Mouse (Mus musculus) MEL (cell line): Measurements from ENCODE around the gene Gm20388. TPM values are rescaled to one million over a fixed set of nuclear protein-coding genes. Genes with fewer than 3 reads are reported as not detected.

Source experiments
- DNase-seq: peaks from one replicate; pipeline ENCODE4 v3.0.0; 2011; ENCODE audit warnings: low read depth, low spot score
- H3K27ac ChIP-seq: 2 replicates; pipeline ENCODE4 v1.5.1; 2012; ENCODE audit warnings: low read depth, mild to moderate bottlenecking, control low read depth, low read length, moderate library complexity; ENCODE audit not compliant: control insufficient read depth
- H3K27me3 ChIP-seq, 2 experiments: fragments of 150-350 bp in 1 of 2; sonication (generic) in 1 of 2; 2 replicates each; pipeline ENCODE4 v1.6.1; 2012; ENCODE audit warnings: low read length in 2 of 2, mild to moderate bottlenecking in 2 of 2, improper control_type of control experiment in 1 of 2, moderate library complexity in 1 of 2; ENCODE audit not compliant: insufficient read depth in 2 of 2, control insufficient read depth in 1 of 2
- H3K36me3 ChIP-seq, 2 experiments: 2 replicates each; pipeline ENCODE4 v1.6.1; 2012 to 2014; ENCODE audit warnings: low read length in 2 of 2, improper control_type of control experiment in 1 of 2, inconsistent platforms in 1 of 2, mild to moderate bottlenecking in 1 of 2; ENCODE audit not compliant: insufficient read depth in 2 of 2, control insufficient read depth in 1 of 2
- H3K4me1 ChIP-seq, 2 experiments: fragments of 150-350 bp in 1 of 2; sonication (generic) in 1 of 2; 2 replicates each; pipeline ENCODE4 v1.6.1; 2012; ENCODE audit warnings: low read length in 2 of 2, improper control_type of control experiment in 1 of 2, mild to moderate bottlenecking in 1 of 2; ENCODE audit not compliant: insufficient read depth in 2 of 2, control insufficient read depth in 1 of 2
- H3K4me3 ChIP-seq, 2 experiments: fragments of 150-350 bp in 1 of 2; sonication (generic) in 1 of 2; 2 replicates each; pipeline ENCODE4 v1.5.1; 2012; ENCODE audit warnings: low read depth in 2 of 2, low read length in 2 of 2, mild to moderate bottlenecking in 2 of 2, moderate library complexity in 2 of 2, control low read depth in 1 of 2, improper control_type of control experiment in 1 of 2; ENCODE audit not compliant: control insufficient read depth in 1 of 2, insufficient read depth in 1 of 2
- H3K79me2 ChIP-seq: 2 replicates; pipeline ENCODE4 v1.6.1; 2012; ENCODE audit warnings: mild to moderate bottlenecking, low read length, moderate library complexity; ENCODE audit not compliant: control insufficient read depth, poor library complexity, insufficient read depth
- H3K9ac ChIP-seq: 2 replicates; pipeline ENCODE4 v1.6.1; 2012; ENCODE audit warnings: low read depth, mild to moderate bottlenecking, control low read depth, low read length, moderate library complexity; ENCODE audit not compliant: control insufficient read depth, poor library complexity, severe bottlenecking
- H3K9me3 ChIP-seq: fragments of 150-350 bp; sonication (generic); replicated peaks from 2 replicates; pipeline ENCODE4 v1.6.1; 2012; ENCODE audit warnings: mild to moderate bottlenecking, low read length, improper control_type of control experiment, moderate library complexity; ENCODE audit not compliant: insufficient read depth
- CHD2 ChIP-seq: IDR thresholded peaks from 2 replicates; pipeline ENCODE4 v1.6.1; 2011; ENCODE audit warnings: low read length, improper control_type of control experiment
- CTCF ChIP-seq, 3 experiments: IDR thresholded peaks in 2 of 3; conservative IDR thresholded peaks in 1 of 3; 2 replicates each; pipeline ENCODE4 v1.5.1; 2011 to 2012; ENCODE audit warnings: low read length in 3 of 3, low read depth in 2 of 3, mild to moderate bottlenecking in 2 of 3, improper control_type of control experiment in 1 of 3, inconsistent platforms in 1 of 3, mixed read lengths in 1 of 3, moderate library complexity in 1 of 3; ENCODE audit not compliant: control insufficient read depth in 1 of 3, insufficient read depth in 1 of 3, poor library complexity in 1 of 3, severe bottlenecking in 1 of 3
- E2F4 ChIP-seq: IDR thresholded peaks from 2 replicates; pipeline ENCODE4 v1.6.1; 2011; ENCODE audit warnings: low read depth, low read length, improper control_type of control experiment, borderline replicate concordance
- GABPA ChIP-seq: IDR thresholded peaks from 2 replicates; pipeline ENCODE4 v1.6.1; 2012; ENCODE audit warnings: low read depth, mild to moderate bottlenecking, inconsistent platforms, low read length, improper control_type of control experiment, moderate library complexity
- KAT2A ChIP-seq: conservative IDR thresholded peaks from 2 replicates; pipeline ENCODE4 v1.6.1; 2012; ENCODE audit warnings: low read depth, low read length, improper control_type of control experiment, inconsistent platforms
- MAX ChIP-seq: IDR thresholded peaks from 2 replicates; pipeline ENCODE4 v1.6.1; 2011; ENCODE audit warnings: low read length, improper control_type of control experiment
- SIN3A ChIP-seq: IDR thresholded peaks from 2 replicates; pipeline ENCODE4 v1.6.1; 2012; ENCODE audit warnings: low read length, improper control_type of control experiment, inconsistent platforms
- TBP ChIP-seq: IDR thresholded peaks from 2 replicates; pipeline ENCODE4 v1.8.0; 2011; ENCODE audit warnings: low read depth, low read length, improper control_type of control experiment
- UBTF ChIP-seq: IDR thresholded peaks from 2 replicates; pipeline ENCODE4 v1.6.1; 2012; ENCODE audit warnings: low read depth, mild to moderate bottlenecking, inconsistent platforms, low read length, improper control_type of control experiment, moderate library complexity, borderline replicate concordance; ENCODE audit not compliant: insufficient read depth
- USF1 ChIP-seq: IDR thresholded peaks from 2 replicates; pipeline ENCODE4 v1.6.1; 2014; ENCODE audit warnings: low read depth, mild to moderate bottlenecking, inconsistent platforms, low read length, improper control_type of control experiment, moderate library complexity
- USF2 ChIP-seq, 2 experiments: IDR thresholded peaks; 2 replicates each; pipeline ENCODE4 v1.6.1; 2011 to 2012; ENCODE audit warnings: improper control_type of control experiment in 2 of 2, low read length in 2 of 2, borderline replicate concordance in 1 of 2, inconsistent platforms in 1 of 2, low read depth in 1 of 2, mild to moderate bottlenecking in 1 of 2; ENCODE audit not compliant: insufficient read depth in 1 of 2
- ZKSCAN1 ChIP-seq: IDR thresholded peaks from 2 replicates; pipeline ENCODE4 v1.6.1; 2012; ENCODE audit warnings: low read depth, mild to moderate bottlenecking, inconsistent platforms, low read length, improper control_type of control experiment, moderate library complexity
- polyA plus RNA-seq, 2 experiments: library from polyadenylated mRNA; stranded (reverse) in 1 of 2; unstranded in 1 of 2; fragments of >175 nt in 1 of 2; fragments of >200 nt in 1 of 2; gene quantifications; 2 replicates each; pipeline versions ENCODE4 v1.2.1 to v1.2.4; 2012; ENCODE audit warnings: low replicate concordance in 2 of 2, low read depth in 1 of 2; ENCODE audit not compliant: insufficient read length in 2 of 2, insufficient read depth in 1 of 2, missing spikeins in 1 of 2
- total RNA-seq: library from RNA; depleted of rRNA; stranded (reverse); fragments of 300-350 nt; gene quantifications from 2 replicates; pipeline ENCODE4 v1.2.3, GENCODE M21; 2012

Gene Gm20388
- total and polyA plus RNA-seq, 3 experiments = 11.1 to 17.8 TPM; not detected in 1

GRCm38 (mm10) chr8:122068609-122069008 is 2158.0 kb downstream of the Gm20388 start:
- H3K4me1 ChIP-seq = no peaks in the 10 kb centered on the region
- no peak overlapping the region for H3K27ac ChIP-seq
- no peaks in the 10 kb centered on the region for H3K36me3 ChIP-seq
- H3K27me3 ChIP-seq = no peaks in the 10 kb centered on the region
- TF ChIP-seq E2F4 (no peak), SIN3A (no peak), USF1 (0 out of 2 replicates have a peak, but pooled peaks have one; percentile 31), CHD2 (no peak)
- H3K9ac ChIP-seq = no peak overlapping the region
- no peak for DNase-seq
- no peaks in the 10 kb centered on the region for H3K79me2 ChIP-seq
- H3K4me3 ChIP-seq = no peak overlapping the region
- no peaks in the 10 kb centered on the region for H3K9me3 ChIP-seq

DNA sequence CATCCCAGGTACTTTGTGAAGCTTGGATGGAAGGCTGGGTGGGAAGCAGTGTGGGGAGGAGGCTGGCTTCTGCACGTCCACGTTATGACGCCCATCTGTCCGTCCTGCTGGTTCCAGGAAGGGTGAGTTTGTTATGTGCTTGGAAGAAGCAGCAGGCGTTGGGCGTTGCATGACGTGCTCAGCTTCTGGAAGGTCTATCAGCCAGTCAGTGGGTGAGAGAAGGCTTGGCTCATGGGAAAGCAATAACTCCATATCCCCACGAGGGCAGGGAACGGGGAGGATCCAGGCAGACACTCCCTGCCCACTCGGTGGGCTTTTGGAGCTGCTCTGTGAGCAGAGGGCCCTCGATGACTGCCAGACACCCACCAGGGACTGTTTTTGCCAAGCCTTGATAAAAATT is 2158.6 kb downstream of the Gm20388 start:
- Histone ChIP-seq H3K9ac (no peak overlapping the region), H3K4me3 (no peak overlapping the region), H3K27me3 (no peaks in the 10 kb centered on the region), H3K27ac (no peak overlapping the region), H3K9me3 (no peaks in the 10 kb centered on the region), H3K79me2 (no peaks in the 10 kb centered on the region), H3K4me1 (no peaks in the 10 kb centered on the region), H3K36me3 (no peaks in the 10 kb centered on the region)
- TF ChIP-seq CTCF (IDR thresholded peaks at IDR 0.05 in 2 of 3, conservative IDR thresholded peaks at IDR 0.05 in 1 of 3; ENCODE audit: control insufficient read depth in 1 of 3, insufficient read depth in 1 of 3, low read depth in 2 of 3, low read length in 3 of 3, poor library complexity in 1 of 3, severe bottlenecking in 1 of 3) = no peak
- TF ChIP-seq TBP = no peak
- no peak for DNase-seq

GRCm38 (mm10) chr8:122071193-122071592 is 2160.6 kb downstream of the Gm20388 start:
- H3K4me1 ChIP-seq = no peaks in the 10 kb centered on the region
- no peak for TF ChIP-seq KAT2A
- no peak for TF ChIP-seq USF2 (IDR thresholded peaks at IDR 0.05; ENCODE audit: borderline replicate concordance in 1 of 2, insufficient read depth in 1 of 2, low read depth in 1 of 2, low read length in 2 of 2)
- TF ChIP-seq MAX = no peak
- TF ChIP-seq CTCF (IDR thresholded peaks at IDR 0.05 in 2 of 3, conservative IDR thresholded peaks at IDR 0.05 in 1 of 3; ENCODE audit: control insufficient read depth in 1 of 3, insufficient read depth in 1 of 3, low read depth in 2 of 3, low read length in 3 of 3, poor library complexity in 1 of 3, severe bottlenecking in 1 of 3) = no peak
- TF ChIP-seq GABPA = no peak
- no peak for TF ChIP-seq ZKSCAN1
- TF ChIP-seq UBTF = no peak
- TF ChIP-seq, all 39 proteins: peak for 0
- DNase-seq = no peak
- Histone ChIP-seq H3K4me3 (no peak overlapping the region), H3K36me3 (no peaks in the 10 kb centered on the region), H3K9me3 (no peaks in the 10 kb centered on the region), H3K79me2 (no peaks in the 10 kb centered on the region), H3K9ac (no peak overlapping the region), H3K27ac (no peak overlapping the region), H3K27me3 (no peaks in the 10 kb centered on the region)
